Mouse (Mus musculus) kidney, adult 8-10 months (tissue): ENCODE measurements around the gene Hdlbp.

ENCODE experiments used
- DNase-seq, 2 experiments: peaks; one replicate each; pipeline ENCODE4 v3.0.0; 2022

Gene Hdlbp

GRCm38 (mm10) chr1:93445111-93445821 is 33.3 kb downstream of the Hdlbp start:
- DNase-seq, result peak; percentile 72 to 76

- DNase-seq, result peak; percentile 87 to 89
Observed at GRCm38 (mm10) chr1:93444405-93445110, 34.1 kb downstream of the Hdlbp start.

GRCm38 (mm10) chr1:93439321-93439720 is 39.3 kb downstream of the Hdlbp start:
- DNase-seq, result no peak

- DNase-seq, result no peak
Observed at GRCm38 (mm10) chr1:93432087-93432486, 46.5 kb downstream of the Hdlbp start.

DNA sequence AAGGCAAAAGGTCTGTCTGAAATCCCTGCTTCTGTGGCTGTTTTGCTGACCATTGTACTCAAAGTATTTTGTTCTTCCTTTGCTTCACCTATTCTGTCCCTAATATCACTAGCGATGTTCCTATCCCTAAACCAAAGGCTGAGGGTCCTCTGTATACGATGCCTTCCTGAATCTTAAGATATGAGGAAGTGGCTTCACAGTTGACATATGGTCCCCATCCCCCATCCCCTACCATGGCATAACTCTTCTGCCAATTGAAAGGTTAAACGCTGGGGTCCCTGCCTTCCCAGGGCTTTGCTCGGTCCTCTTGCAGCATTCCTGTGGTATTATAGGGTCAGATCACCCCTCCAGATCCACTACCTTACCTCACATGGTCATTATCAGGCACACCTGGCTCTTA is 75.2 kb downstream of the Hdlbp start:
- DNase-seq, result no peak

GRCm38 (mm10) chr1:93401191-93402052 is 77.2 kb downstream of the Hdlbp start:
- no peak for DNase-seq

GRCm38 (mm10) chr1:93388906-93389305 is 89.7 kb downstream of the Hdlbp start:
- no peak for DNase-seq

- no peak for DNase-seq
Observed at GRCm38 (mm10) chr1:93387198-93387597, 91.4 kb downstream of the Hdlbp start.

DNA sequence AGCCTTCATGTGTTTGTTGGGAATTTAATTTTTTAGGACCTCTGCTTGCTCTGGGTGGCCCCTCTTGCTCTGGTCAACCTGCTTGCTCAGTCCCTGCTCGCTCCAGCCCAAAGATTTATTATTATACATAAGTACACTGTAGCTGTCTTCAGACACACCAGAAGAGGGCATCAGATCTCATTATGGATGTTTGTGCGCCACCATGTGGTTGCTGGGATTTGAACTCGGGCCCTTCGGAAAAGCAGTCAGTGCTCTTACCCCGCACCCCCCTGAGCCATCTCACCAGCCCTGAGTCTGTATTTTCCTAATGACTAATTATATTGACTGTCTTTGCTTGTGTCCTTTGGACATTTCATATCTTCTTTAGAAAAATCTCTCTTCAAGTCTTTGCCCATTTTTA is 99.5 kb downstream of the Hdlbp start:
- DNase-seq, result no peak

DNA sequence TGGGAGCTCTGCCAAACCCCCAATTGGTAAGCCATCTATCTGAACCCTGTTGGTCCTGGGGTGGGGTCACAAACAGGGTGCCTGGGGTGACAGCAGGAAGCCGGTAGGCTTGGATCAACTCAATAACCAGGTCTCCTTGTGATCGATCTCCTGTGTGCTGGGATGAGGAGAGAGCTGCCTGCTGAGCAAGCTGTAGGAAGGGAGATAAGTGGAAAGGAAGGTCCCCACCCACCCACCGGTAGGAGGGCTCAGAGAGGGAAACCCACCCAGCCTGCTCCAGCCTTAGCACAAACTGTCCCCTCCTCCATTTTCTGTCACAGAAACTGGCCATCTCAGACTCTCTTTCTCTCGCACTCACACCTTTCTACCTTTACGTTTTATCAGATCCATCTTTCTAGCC is 101.3 kb downstream of the Hdlbp start:
- no peak for DNase-seq

DNA sequence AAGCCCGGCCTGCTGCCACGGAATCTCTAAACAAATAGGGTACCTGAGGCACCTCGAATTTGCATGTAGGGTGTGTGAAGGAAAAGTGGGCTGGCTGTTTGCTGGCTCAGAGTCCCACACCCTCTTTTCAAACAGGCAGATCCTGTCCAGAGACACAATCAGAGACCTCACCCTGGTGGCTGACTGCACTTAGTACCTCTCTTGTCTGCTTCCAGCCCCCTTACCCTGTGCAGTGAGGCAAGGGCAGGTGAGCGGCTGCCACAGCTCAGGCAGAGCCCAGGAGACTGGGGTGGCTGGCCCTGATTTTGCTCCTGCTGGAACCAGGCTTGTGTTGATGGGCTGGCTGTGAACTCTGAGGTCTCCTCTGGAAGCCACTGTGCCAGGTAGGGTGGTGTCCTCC is 105.0 kb downstream of the Hdlbp start, which contains the start of gene Ano7:
Ano7 (plus strand) TSS at position 266 of the 400 bp plus-strand sequence.
- no peak for DNase-seq

DNA sequence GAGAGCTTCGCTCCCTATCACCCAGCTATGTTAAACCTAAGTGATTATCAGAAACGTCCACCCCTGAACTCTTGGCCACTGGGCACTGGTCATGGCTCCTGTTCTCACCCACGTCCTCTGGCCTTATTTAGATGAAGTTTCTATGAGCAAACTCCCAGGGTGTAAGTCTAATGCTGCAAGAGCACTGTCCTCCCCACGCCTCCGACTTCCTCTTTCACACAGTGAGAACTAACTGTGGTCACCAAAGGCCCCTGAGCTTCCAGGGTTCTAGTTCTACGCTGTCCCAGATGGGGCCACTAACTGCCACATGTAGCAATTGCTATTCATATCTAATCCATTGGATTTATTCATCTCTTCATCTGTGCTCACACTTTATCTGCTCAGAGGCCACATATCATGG is 113.0 kb downstream of the Hdlbp start:
- DNase-seq, result no peak

DNA sequence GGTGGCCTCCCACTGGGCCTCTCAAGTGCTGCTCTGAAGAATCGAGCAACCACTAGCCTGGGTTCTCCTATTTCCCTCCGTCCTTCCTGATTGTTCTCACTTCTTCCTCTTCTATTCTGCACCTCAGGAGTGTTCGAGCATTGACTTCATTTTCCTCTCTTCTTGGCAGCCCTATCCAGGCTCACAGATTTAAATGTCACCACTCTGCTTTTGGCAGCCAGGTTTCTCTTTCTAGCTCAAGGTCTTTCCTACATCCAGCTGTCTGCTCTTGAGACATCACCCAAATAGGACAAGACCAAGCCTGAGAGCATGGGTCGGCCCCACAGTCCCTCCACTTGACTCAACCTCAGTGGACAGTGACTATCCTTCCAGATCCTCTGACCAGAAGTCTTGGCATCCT is 116.0 kb downstream of the Hdlbp start:
- DNase-seq, result no peak
